Mouse (Mus musculus): Measurements from ENCODE around the gene Riok1. TPM values are rescaled to one million over a fixed set of nuclear protein-coding genes. Genes with fewer than 3 reads are reported as not detected.

Riok1 gene
- total and polyA plus RNA-seq, 2 experiments from 2014 or later: 18.1 to 33.1 TPM

GRCm38 (mm10) chr13:38012436-38012835, 24.4 kb upstream of the Riok1 start:
- WGBS: 80% methylated on average over 5 of the region's 5 CpGs
- Histone ChIP-seq H3K27me3 (ENCODE audit: control insufficient read depth, insufficient read depth, low read length) (no peaks in the 10 kb centered on the region), H3K4me3 (ENCODE audit: low read depth, low read length) (no peak overlapping the region), H3K27ac (ENCODE audit: low read depth) (no peak overlapping the region), H3K9ac (replicated peaks; ENCODE audit: low read depth, low read length) (no peak overlapping the region), H3K9me3 (replicated peaks; ENCODE audit: control insufficient read depth, low read length) (no peaks in the 10 kb centered on the region), H3K4me1 (ENCODE audit: control insufficient read depth, insufficient read depth) (no peaks in the 10 kb centered on the region), H3K36me3 (replicated peaks; ENCODE audit: control insufficient read depth, insufficient read depth, low read length) (no peaks in the 10 kb centered on the region), H3K4me2 (ENCODE audit: low read depth, low read length) (no peak overlapping the region)
- TF ChIP-seq CTCF (IDR thresholded peaks at IDR 0.05; ENCODE audit: low read depth) (no peak), EP300 (IDR thresholded peaks at IDR 0.05; ENCODE audit: low read depth) (no peak)
- DNase-seq (ENCODE audit: low spot score) (no peak), ATAC-seq (ENCODE audit: insufficient read depth, low read depth) (no peak)

DNA sequence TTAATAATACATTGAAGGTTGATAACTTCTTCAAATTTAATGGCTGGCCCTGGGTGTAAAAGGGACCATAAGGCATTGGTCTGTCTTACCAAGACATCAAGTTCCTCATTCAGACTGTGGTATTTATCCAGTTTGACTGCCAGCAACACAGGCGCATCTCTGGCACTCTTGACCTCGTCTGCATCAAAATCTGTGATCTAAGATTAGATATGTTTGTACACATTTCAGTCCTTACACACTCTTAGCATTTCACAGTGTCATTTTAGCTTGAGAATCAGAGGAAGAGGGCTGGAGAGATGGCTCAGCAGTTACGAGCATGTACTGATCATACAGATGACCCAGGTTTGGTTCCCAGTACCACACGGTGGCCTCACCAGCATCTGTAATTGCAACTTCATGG, 21.2 kb upstream of the Riok1 start:
- TF ChIP-seq EP300 (IDR thresholded peaks at IDR 0.05; ENCODE audit: low read depth): no peak
- no peak for TF ChIP-seq CTCF (IDR thresholded peaks at IDR 0.05; ENCODE audit: low read depth)
- H3K27ac ChIP-seq (ENCODE audit: low read depth): no peak overlapping the region
- no peaks in the 10 kb centered on the region for H3K4me1 ChIP-seq (ENCODE audit: control insufficient read depth, insufficient read depth)
- no peak overlapping the region for H3K4me2 ChIP-seq (ENCODE audit: low read depth, low read length)
- ATAC-seq (ENCODE audit: insufficient read depth, low read depth): no peak
- H3K36me3 ChIP-seq (replicated peaks; ENCODE audit: control insufficient read depth, insufficient read depth, low read length): no peaks in the 10 kb centered on the region
- 87% methylated on average over 4 of the region's 4 CpGs for WGBS
- H3K4me3 ChIP-seq (ENCODE audit: low read depth, low read length): no peak overlapping the region
- DNase-seq (ENCODE audit: low spot score): no peak
- H3K27me3 ChIP-seq (ENCODE audit: control insufficient read depth, insufficient read depth, low read length): no peaks in the 10 kb centered on the region
- no peaks in the 10 kb centered on the region for H3K9me3 ChIP-seq (replicated peaks; ENCODE audit: control insufficient read depth, low read length)
- no peak overlapping the region for H3K9ac ChIP-seq (replicated peaks; ENCODE audit: low read depth, low read length)

DNA sequence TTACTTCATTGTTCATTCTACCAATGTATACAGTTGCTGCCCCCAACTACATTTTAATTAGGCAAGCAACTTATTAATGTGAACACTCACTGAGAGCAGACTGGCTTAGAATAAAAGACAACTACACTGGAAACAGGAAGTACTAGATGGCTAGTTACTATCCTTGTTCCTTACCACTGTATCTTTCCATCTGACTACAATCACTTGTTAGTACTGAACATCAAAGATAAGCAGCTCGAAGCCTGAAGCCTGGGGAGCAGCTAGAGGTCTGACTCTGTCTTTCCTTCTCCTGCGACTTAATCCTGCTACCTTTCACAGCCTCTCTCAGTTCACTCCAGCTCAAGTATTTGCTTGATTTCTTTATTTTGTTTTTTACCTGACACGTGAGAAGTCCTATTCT, 18.0 kb upstream of the Riok1 start:
- Histone ChIP-seq H3K4me1 (ENCODE audit: control insufficient read depth, insufficient read depth) (no peaks in the 10 kb centered on the region), H3K4me2 (ENCODE audit: low read depth, low read length) (no peak overlapping the region), H3K9ac (replicated peaks; ENCODE audit: low read depth, low read length) (no peak overlapping the region), H3K27me3 (ENCODE audit: control insufficient read depth, insufficient read depth, low read length) (no peaks in the 10 kb centered on the region), H3K36me3 (replicated peaks; ENCODE audit: control insufficient read depth, insufficient read depth, low read length) (no peaks in the 10 kb centered on the region), H3K4me3 (ENCODE audit: low read depth, low read length) (no peak overlapping the region), H3K27ac (ENCODE audit: low read depth) (no peak overlapping the region), H3K9me3 (replicated peaks; ENCODE audit: control insufficient read depth, low read length) (no peaks in the 10 kb centered on the region)
- DNase-seq (ENCODE audit: low spot score) (no peak), ATAC-seq (ENCODE audit: insufficient read depth, low read depth) (no peak)
- WGBS: 56% methylated on average over 3 of the region's 3 CpGs
- TF ChIP-seq CTCF (IDR thresholded peaks at IDR 0.05; ENCODE audit: low read depth) (no peak), EP300 (IDR thresholded peaks at IDR 0.05; ENCODE audit: low read depth) (no peak)

GRCm38 (mm10) chr13:38025874-38026273, 10.9 kb upstream of the Riok1 start:
- Histone ChIP-seq H3K9ac (replicated peaks; ENCODE audit: low read depth, low read length) (no peak overlapping the region), H3K27ac (ENCODE audit: low read depth) (no peak overlapping the region), H3K9me3 (replicated peaks; ENCODE audit: control insufficient read depth, low read length) (no peaks in the 10 kb centered on the region), H3K4me3 (ENCODE audit: low read depth, low read length) (no peak overlapping the region), H3K4me1 (ENCODE audit: control insufficient read depth, insufficient read depth) (no peaks in the 10 kb centered on the region; the same call in 1 of the 2 replicates), H3K4me2 (ENCODE audit: low read depth, low read length) (no peak overlapping the region), H3K27me3 (ENCODE audit: control insufficient read depth, insufficient read depth, low read length) (no peaks in the 10 kb centered on the region), H3K36me3 (replicated peaks; ENCODE audit: control insufficient read depth, insufficient read depth, low read length) (no peaks in the 10 kb centered on the region)
- WGBS: 50% methylated on average over 4 of the region's 4 CpGs
- ATAC-seq (ENCODE audit: insufficient read depth, low read depth): no peak
- TF ChIP-seq EP300 (IDR thresholded peaks at IDR 0.05; ENCODE audit: low read depth) (no peak), CTCF (IDR thresholded peaks at IDR 0.05; ENCODE audit: low read depth) (no peak)
- no peak for DNase-seq (ENCODE audit: low spot score)

GRCm38 (mm10) chr13:38027618-38028248, 9.1 kb upstream of the Riok1 start:
- Histone ChIP-seq H3K4me3 (ENCODE audit: low read depth, low read length) (no peak overlapping the region), H3K27me3 (ENCODE audit: control insufficient read depth, insufficient read depth, low read length) (no peaks in the 10 kb centered on the region), H3K27ac (ENCODE audit: low read depth) (no peak overlapping the region), H3K9ac (replicated peaks; ENCODE audit: low read depth, low read length) (no peak overlapping the region), H3K36me3 (replicated peaks; ENCODE audit: control insufficient read depth, insufficient read depth, low read length) (no peaks in the 10 kb centered on the region), H3K4me1 (ENCODE audit: control insufficient read depth, insufficient read depth) (no peaks in the 10 kb centered on the region; the same call in 1 of the 2 replicates), H3K4me2 (ENCODE audit: low read depth, low read length) (no peak overlapping the region), H3K9me3 (replicated peaks; ENCODE audit: control insufficient read depth, low read length) (no peaks in the 10 kb centered on the region)
- TF ChIP-seq CTCF (IDR thresholded peaks at IDR 0.05; ENCODE audit: low read depth): no peak
- WGBS: 61% methylated on average over 6 of the region's 6 CpGs
- no peak for ATAC-seq (ENCODE audit: insufficient read depth, low read depth)
- no peak for DNase-seq (ENCODE audit: low spot score)

GRCm38 (mm10) chr13:38028407-38028806, 8.4 kb upstream of the Riok1 start:
- Histone ChIP-seq H3K9ac (replicated peaks; ENCODE audit: low read depth, low read length) (no peak overlapping the region), H3K27ac (ENCODE audit: low read depth) (no peak overlapping the region), H3K36me3 (replicated peaks; ENCODE audit: control insufficient read depth, insufficient read depth, low read length) (no peaks in the 10 kb centered on the region), H3K4me2 (ENCODE audit: low read depth, low read length) (no peak overlapping the region), H3K4me1 (ENCODE audit: control insufficient read depth, insufficient read depth) (no peaks in the 10 kb centered on the region; the same call in 1 of the 2 replicates), H3K27me3 (ENCODE audit: control insufficient read depth, insufficient read depth, low read length) (no peaks in the 10 kb centered on the region), H3K9me3 (replicated peaks; ENCODE audit: control insufficient read depth, low read length) (no peaks in the 10 kb centered on the region), H3K4me3 (ENCODE audit: low read depth, low read length) (no peak overlapping the region)
- no peak for DNase-seq (ENCODE audit: low spot score)
- TF ChIP-seq CTCF (IDR thresholded peaks at IDR 0.05; ENCODE audit: low read depth) (no peak), EP300 (IDR thresholded peaks at IDR 0.05; ENCODE audit: low read depth) (no peak)
- 54% methylated on average over 4 of the region's 4 CpGs for WGBS
- ATAC-seq (ENCODE audit: insufficient read depth, low read depth): no peak
